Mouse (Mus musculus): Measurements from ENCODE around the gene Tmem54. TPM values are rescaled to one million over a fixed set of nuclear protein-coding genes. Genes with fewer than 3 reads are reported as not detected.

Tmem54 gene
- polyA plus RNA-seq, 1 experiment from 2014 or later: 26.9 TPM

DNA sequence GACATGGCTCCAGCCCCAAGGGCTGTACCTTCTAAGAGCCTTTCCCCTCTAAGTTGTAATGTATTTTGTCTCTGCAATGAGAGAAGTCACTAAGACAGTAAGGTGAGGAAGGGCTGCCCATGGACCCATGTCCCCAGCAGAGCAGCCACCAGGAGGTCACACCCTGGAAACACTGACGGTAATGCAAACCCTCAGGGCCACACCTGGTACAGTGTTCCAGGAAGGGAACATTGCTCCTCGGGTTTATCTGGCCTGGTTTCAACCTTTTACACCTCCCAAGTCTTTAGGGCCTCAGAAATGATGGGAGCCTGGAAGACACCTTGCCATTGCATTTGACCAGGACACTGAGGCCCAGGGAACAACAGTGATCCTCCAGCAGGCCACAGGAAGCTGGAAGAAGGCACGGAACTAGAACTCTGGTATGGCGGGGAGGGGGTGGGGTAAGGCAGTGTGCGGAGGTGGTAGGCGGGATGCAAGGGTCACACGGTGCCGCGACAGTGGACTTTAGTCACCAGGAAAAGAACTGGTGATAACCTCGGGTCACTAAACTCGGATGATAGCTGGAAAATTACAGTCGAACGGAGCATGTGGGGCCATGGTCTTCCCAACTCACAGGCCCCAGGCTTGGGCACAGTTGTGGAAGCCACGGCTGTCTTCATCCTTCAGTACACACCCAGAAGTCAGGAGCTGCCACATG, 3.1 kb upstream of the Tmem54 start:
- no peaks in the 10 kb centered on the region for H3K36me3 ChIP-seq
- 83% methylated on average over 14 of the region's 14 CpGs for WGBS
- H3K9ac ChIP-seq: no peak overlapping the region
- no peaks in the 10 kb centered on the region for H3K9me3 ChIP-seq (replicated peaks)
- H3K4me1 ChIP-seq: peaks cover 8% of the 10 kb centered on the region
- no peak overlapping the region for H3K4me2 ChIP-seq (replicated peaks)
- H3K27ac ChIP-seq (replicated peaks): no peak overlapping the region
- H3K4me3 ChIP-seq (replicated peaks): no peak overlapping the region
- H3K27me3 ChIP-seq: peaks cover 34% of the 10 kb centered on the region
- ATAC-seq (ENCODE audit: insufficient number of reproducible peaks, low FRiP score, low TSS enrichment, low read depth): no peak

- Histone ChIP-seq H3K4me2 (replicated peaks) (peak overlapping the region; percentile 51), H3K4me3 (replicated peaks) (peak overlapping the region; percentile 39)
Observed at GRCm38 (mm10) chr4:129106073-129106472, 725 bp downstream of the Tmem54 start.

DNA sequence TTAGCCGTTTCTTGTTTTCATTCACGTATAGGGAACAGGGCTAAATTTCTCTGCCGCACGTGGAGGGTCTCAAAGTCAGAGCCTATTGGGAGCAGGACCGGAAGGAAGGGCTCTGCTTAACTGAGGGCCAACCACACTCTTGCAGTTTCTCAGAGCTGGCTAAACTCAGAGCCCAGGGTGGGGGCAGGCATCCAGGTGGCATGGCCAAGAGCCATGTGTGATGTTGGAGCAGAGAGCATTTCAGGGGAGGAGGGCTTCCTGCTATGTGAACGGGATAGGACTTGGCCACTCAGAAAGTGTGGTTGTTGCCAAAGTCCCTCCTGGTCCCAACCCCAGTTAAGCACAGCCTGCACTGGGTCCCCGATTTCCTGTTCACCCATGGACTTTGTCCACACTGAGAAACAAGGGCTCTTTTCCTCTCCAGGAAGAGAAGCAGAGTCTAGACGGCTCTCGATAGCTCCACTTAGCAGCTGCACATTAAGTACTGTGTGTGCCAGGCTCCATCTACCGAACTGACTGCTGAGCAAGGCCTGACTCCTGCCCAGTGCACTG, 2.1 kb downstream of the Tmem54 start:
- Histone ChIP-seq H3K9ac (no peak overlapping the region), H3K36me3 (no peaks in the 10 kb centered on the region)

More at GRCm38 (mm10) chr4:129106073-129106472, 725 bp downstream of the Tmem54 start:
- Histone ChIP-seq H3K27ac (replicated peaks) (no peak overlapping the region), H3K27me3 (peaks cover 42% of the 10 kb centered on the region), H3K9me3 (replicated peaks) (no peaks in the 10 kb centered on the region), H3K36me3 (no peaks in the 10 kb centered on the region), H3K4me1 (peaks cover 22% of the 10 kb centered on the region), H3K9ac (no peak overlapping the region)
- 17% methylated on average over 9 of the region's 9 CpGs for WGBS
- no peak for ATAC-seq (ENCODE audit: insufficient number of reproducible peaks, low FRiP score, low TSS enrichment, low read depth)

DNA sequence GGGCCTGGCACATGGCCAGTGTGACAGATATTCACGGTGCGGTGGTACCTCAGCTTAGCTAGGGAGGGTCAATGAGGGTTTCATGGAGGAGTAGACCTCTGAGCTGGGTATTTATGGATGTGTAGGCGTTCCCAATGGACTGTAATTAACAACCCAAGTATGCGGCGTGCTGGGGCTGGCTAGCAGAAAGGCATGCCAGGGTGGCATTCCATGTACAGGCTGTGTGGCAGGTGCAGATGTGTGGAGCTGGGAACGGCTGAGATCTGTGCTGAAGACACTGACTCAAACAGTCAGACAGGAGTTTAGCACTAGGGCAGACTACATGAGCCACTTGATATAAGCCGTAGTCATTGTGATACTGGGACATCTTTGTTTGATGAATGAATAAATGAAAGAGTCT, 3.3 kb downstream of the Tmem54 start:
- ATAC-seq (ENCODE audit: insufficient number of reproducible peaks, low FRiP score, low TSS enrichment, low read depth): no peak
- no peaks in the 10 kb centered on the region for H3K9me3 ChIP-seq (replicated peaks)
- H3K4me3 ChIP-seq (replicated peaks): no peak overlapping the region
- no peak overlapping the region for H3K9ac ChIP-seq
- H3K27me3 ChIP-seq: peaks cover 38% of the 10 kb centered on the region
- H3K27ac ChIP-seq (replicated peaks): no peak overlapping the region
- H3K4me1 ChIP-seq: peaks cover 32% of the 10 kb centered on the region
- WGBS: 68% methylated on average over 7 of the region's 7 CpGs
- H3K36me3 ChIP-seq: no peaks in the 10 kb centered on the region
- no peak overlapping the region for H3K4me2 ChIP-seq (replicated peaks)

More for the DNA sequence above, 2.1 kb downstream of the Tmem54 start:
- no peak for ATAC-seq (ENCODE audit: insufficient number of reproducible peaks, low FRiP score, low TSS enrichment, low read depth)
- WGBS: 58% methylated on average over 10 of the region's 10 CpGs
- Histone ChIP-seq H3K4me1 (peaks cover 26% of the 10 kb centered on the region), H3K27ac (replicated peaks) (no peak overlapping the region), H3K27me3 (peaks cover 42% of the 10 kb centered on the region), H3K9me3 (replicated peaks) (no peaks in the 10 kb centered on the region), H3K4me3 (replicated peaks) (no peak overlapping the region), H3K4me2 (replicated peaks) (no peak overlapping the region)

DNA sequence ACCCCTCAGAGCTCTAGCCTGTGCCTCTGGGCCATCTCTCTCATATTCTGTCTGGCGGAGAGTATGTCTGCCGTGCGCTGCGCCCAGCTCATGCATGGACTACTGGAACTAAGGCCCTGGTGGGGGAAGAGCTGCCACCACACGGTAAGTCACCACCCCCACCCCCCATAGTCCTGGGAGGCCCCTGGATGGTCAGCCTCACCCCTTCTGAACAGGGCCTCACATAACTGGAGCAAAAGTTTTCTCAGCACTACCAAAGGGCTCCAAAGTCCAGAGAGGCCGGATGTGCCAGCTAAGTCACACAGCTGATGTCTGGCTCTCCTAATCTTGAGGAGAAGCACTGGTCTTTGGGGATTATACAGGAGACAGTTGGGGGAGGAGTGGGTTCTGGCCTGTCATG, 5.5 kb downstream of the Tmem54 start:
- no peak overlapping the region for H3K9ac ChIP-seq
- H3K27ac ChIP-seq (replicated peaks): no peak overlapping the region
- H3K9me3 ChIP-seq (replicated peaks): no peaks in the 10 kb centered on the region
- H3K36me3 ChIP-seq: no peaks in the 10 kb centered on the region
- H3K4me3 ChIP-seq (replicated peaks): no peak overlapping the region
- H3K4me1 ChIP-seq: peaks cover 26% of the 10 kb centered on the region; the same call in 1 of the 2 replicates
- H3K4me2 ChIP-seq (replicated peaks): no peak overlapping the region
- no peak for ATAC-seq (ENCODE audit: insufficient number of reproducible peaks, low FRiP score, low TSS enrichment, low read depth)
- peaks cover 23% of the 10 kb centered on the region for H3K27me3 ChIP-seq
- WGBS: 88% methylated on average over 6 of the region's 6 CpGs

- H3K9me3 ChIP-seq (replicated peaks): no peaks in the 10 kb centered on the region
- H3K9ac ChIP-seq: no peak overlapping the region
- H3K27me3 ChIP-seq: peaks cover 17% of the 10 kb centered on the region
- no peak overlapping the region for H3K4me2 ChIP-seq (replicated peaks)
- H3K36me3 ChIP-seq: no peaks in the 10 kb centered on the region
- no peak overlapping the region for H3K4me3 ChIP-seq (replicated peaks)
- 65% methylated on average over 11 of the region's 11 CpGs for WGBS
- no peak for ATAC-seq (ENCODE audit: insufficient number of reproducible peaks, low FRiP score, low TSS enrichment, low read depth)
- no peak overlapping the region for H3K27ac ChIP-seq (replicated peaks)
- peaks cover 26% of the 10 kb centered on the region; the same call in 1 of the 2 replicates for H3K4me1 ChIP-seq
Observed at GRCm38 (mm10) chr4:129111350-129111749, 6.0 kb downstream of the Tmem54 start.

- H3K27me3 ChIP-seq: peaks cover 12% of the 10 kb centered on the region; the same call in 1 of the 2 replicates
- ATAC-seq (ENCODE audit: insufficient number of reproducible peaks, low FRiP score, low TSS enrichment, low read depth): no peak
- H3K9ac ChIP-seq: no peak overlapping the region
- WGBS: 38% methylated on average over 12 of the region's 13 CpGs
- peaks cover 24% of the 10 kb centered on the region; the same call in 1 of the 2 replicates for H3K4me1 ChIP-seq
- H3K27ac ChIP-seq (replicated peaks): no peak overlapping the region
- H3K4me2 ChIP-seq (replicated peaks): no peak overlapping the region
- no peaks in the 10 kb centered on the region for H3K36me3 ChIP-seq
- no peak overlapping the region for H3K4me3 ChIP-seq (replicated peaks)
- no peaks in the 10 kb centered on the region for H3K9me3 ChIP-seq (replicated peaks)
Observed at GRCm38 (mm10) chr4:129112231-129112630, 6.9 kb downstream of the Tmem54 start.

- Histone ChIP-seq H3K9me3 (replicated peaks) (no peaks in the 10 kb centered on the region), H3K27ac (replicated peaks) (no peak overlapping the region), H3K4me2 (replicated peaks) (no peak overlapping the region), H3K4me1 (peaks cover 18% of the 10 kb centered on the region; the same call in 1 of the 2 replicates), H3K4me3 (replicated peaks) (no peak overlapping the region), H3K9ac (no peak overlapping the region), H3K27me3 (0 out of 2 replicates have a peak, but pooled peaks cover 4% of the 10 kb centered on the region), H3K36me3 (no peaks in the 10 kb centered on the region)
- 32% methylated on average over 28 of the region's 28 CpGs for WGBS
- peak; percentile 76 for ATAC-seq (ENCODE audit: insufficient number of reproducible peaks, low FRiP score, low TSS enrichment, low read depth)
Observed at GRCm38 (mm10) chr4:129113083-129113988, 8.0 kb downstream of the Tmem54 start.

GRCm38 (mm10) chr4:129116703-129117102, 11.4 kb downstream of the Tmem54 start:
- H3K9ac ChIP-seq: no peak overlapping the region
- no peak overlapping the region for H3K4me3 ChIP-seq (replicated peaks)
- ATAC-seq (ENCODE audit: insufficient number of reproducible peaks, low FRiP score, low TSS enrichment, low read depth): no peak
- no peaks in the 10 kb centered on the region for H3K36me3 ChIP-seq
- H3K4me1 ChIP-seq: peaks cover 24% of the 10 kb centered on the region
- H3K9me3 ChIP-seq (replicated peaks): no peaks in the 10 kb centered on the region
- WGBS: 91% methylated on average over 8 of the region's 8 CpGs
- H3K4me2 ChIP-seq (replicated peaks): no peak overlapping the region
- H3K27ac ChIP-seq (replicated peaks): no peak overlapping the region
- H3K27me3 ChIP-seq: peaks cover 29% of the 10 kb centered on the region

DNA sequence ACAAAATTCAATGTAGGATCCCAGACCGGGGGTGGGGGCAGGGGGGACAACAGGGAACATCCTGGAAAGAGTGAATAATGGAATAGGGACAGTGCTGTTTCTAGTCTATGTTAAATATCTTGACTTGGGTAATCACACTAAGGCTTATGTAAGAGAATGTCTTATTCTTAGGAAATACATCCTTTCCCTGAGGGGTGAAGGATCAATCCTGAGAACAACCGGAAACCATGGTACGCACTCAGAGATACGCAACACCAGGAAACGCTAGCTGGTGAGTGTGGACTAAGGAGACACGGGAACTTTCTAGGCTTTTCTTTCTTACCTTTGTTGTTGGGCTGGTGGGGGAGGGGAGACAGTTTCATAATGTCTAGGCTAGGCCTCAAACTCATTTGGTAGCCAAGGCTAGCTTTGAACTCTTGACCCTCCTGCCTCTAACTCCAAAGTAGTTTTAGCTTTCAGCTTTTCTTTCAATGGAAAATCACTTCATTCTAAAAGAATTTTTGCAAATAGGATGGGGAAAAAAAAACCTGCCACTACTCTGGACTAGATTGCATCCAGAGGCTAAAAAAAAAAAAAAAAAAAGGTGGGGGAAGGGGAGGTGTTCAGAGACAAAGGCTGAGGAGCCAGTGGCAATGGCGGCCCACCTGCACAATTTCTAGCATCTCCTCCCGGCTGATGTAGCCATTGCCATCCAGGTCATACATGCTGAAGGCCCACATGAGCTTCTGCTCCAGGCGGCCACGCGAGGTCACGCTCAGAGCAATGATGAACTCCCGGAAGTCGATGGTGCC, 12.6 kb downstream of the Tmem54 start:
- 83% methylated on average over 14 of the region's 14 CpGs for WGBS
- Histone ChIP-seq H3K9ac (no peak overlapping the region), H3K27me3 (peaks cover 38% of the 10 kb centered on the region), H3K36me3 (no peaks in the 10 kb centered on the region), H3K4me2 (replicated peaks) (no peak overlapping the region), H3K4me1 (peaks cover 21% of the 10 kb centered on the region), H3K4me3 (replicated peaks) (no peak overlapping the region), H3K9me3 (replicated peaks) (no peaks in the 10 kb centered on the region), H3K27ac (replicated peaks) (no peak overlapping the region)
- ATAC-seq (ENCODE audit: insufficient number of reproducible peaks, low FRiP score, low TSS enrichment, low read depth): no peak
